Mouse (Mus musculus) c-Kit-positive CD71-positive TER-119-negative erythroid progenitor cells, embryonic 14.5 days (primary cell): ENCODE data around the gene Pnpo.

Source experiments
- DNase-seq: peaks from one replicate; pipeline ENCODE4 v3.0.0-alpha.2; 2013; ENCODE audit warnings: low read depth

Pnpo gene

GRCm38 (mm10) chr11:96943746-96944304, at the start of gene Pnpo:
Gene Pnpo (minus strand): TSS chr11:96943986.
- DNase-seq, result peak; percentile 97

DNA sequence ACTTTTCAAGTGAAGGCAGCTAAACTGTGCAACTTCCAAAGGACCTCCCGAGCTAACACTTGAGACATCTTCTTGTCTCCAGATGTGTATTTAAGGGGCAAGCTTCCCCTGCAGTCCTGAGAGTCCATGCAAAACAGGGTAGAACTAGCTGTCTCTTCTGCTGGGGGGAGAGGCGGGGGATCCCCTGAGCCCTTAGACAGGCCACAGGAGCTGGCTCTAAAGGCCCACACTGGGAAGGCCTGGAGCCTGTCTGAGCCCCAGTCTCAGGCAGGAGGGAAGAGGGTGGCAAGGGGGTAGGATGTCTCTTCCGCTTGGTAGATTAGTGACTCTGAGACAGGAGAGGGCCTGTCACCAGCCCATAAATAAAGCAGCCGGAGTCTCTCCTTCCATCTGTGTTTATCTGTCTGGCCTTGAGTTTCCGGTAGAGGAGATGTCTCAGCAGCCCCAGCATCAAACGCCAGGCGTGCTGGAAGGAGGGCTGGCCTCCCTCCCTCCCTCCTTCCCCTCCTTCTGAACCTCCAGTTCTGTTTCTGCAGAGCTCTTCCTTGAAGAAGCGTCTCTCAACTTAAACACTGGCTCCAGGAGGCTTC, 49.0 kb upstream of the Pnpo start:
- no peak for DNase-seq

DNA sequence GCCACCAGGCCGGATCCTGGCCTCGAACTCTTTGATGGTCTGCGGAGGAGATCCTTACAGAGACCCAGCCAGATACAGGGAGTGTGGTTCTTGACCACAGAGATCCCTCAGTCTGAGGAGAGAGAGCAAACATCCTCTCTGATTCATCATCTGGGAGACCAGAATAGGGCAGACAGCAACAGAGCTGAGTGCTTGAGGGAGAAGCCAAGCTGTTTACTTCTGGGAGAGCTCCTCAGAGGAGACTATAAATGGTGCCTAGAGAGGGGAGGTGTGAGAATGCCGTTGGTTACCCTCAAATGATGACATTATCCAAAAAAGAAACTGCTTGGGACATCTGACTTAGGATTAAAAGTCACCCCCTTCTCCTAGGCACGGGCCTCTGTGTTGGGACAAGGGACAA, 47.7 kb upstream of the Pnpo start:
- no peak for DNase-seq

DNA sequence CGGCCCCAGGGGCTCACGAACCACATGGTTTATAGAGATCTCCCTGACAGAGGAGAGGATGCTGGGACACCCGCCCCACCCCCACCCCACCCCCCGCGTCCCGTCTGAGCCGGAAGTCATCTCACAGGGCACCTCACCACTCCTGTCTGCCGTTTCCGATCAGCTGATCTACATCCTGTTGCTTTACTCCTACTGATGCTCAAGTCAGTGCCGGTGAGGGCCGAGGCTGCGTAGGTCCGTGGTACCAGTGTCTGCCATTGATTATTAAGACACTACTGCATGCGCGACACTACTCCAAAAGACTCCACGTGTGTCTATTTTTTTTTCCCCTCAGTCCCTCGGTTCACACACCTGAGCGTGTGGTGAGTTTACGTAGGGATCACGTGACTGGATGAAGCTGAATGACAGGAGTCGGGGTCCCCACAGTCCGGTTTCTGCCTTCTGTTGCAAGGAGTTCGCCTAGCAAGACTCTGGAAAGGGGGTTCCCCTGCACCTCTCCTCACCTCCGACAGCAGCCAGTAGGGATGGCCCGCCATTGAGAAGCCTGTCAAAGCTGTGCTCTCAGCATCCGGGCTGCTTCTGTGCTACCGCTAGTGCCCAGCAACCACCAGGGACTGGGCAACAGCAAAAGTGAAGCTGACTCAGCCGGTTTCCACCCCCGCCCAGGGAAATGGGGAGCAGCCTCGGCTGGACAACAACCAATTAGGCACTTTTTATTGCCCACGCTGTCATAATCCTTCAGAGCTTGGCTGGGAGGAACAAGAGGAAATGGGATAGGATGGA, 44.3 kb upstream of the Pnpo start:
- no peak for DNase-seq

GRCm38 (mm10) chr11:96986463-96986862, 42.7 kb upstream of the Pnpo start:
- no peak for DNase-seq

GRCm38 (mm10) chr11:96984903-96985302, 41.1 kb upstream of the Pnpo start:
- no peak for DNase-seq

DNA sequence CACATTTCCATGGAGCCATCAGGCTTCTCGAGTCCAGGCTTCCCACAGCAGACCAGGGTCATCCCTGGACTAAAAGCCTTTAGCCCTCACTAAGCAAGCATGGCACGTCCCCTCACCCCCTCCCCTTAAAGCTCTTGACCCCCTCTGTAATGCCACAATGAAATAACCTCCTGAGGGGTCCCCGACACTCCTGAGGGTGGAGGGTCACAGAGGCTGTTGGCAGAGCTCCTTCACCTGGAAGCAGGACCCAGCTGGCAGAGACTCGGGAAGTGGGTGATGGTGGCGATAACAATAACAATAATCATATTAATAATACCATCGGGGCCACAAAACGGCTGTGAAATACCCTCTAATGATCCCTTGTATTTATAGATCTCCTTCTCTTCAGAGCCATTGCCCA, 39.1 kb upstream of the Pnpo start, which contains the start of gene Sp2:
Gene Sp2, minus strand, starts transcription at position 101 of the 400 bp plus-strand sequence.
- DNase-seq, result no peak

GRCm38 (mm10) chr11:96982355-96982754, 38.6 kb upstream of the Pnpo start:
- no peak for DNase-seq

DNA sequence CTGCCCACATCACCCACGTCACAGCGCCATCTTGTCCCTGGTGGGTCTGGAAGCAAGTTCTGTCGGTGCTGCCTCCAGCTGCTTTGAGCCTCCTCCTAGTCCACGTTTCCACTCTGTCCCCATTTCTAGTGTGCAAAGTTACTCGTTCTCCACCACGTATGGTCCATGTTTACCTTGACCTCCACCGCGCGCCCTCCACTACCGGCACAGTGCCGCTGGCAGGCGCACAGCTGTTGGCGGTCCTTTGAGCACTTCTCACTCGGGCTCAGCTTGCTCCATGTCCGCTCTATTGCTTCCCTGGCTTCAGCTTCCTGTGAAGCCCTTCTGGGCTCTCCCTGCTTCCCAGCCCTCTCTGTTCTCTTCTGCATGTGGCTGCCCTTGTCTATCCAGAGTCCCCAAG, 37.7 kb upstream of the Pnpo start:
- no peak for DNase-seq

GRCm38 (mm10) chr11:96980021-96980420, 36.2 kb upstream of the Pnpo start:
- DNase-seq, result no peak

DNA sequence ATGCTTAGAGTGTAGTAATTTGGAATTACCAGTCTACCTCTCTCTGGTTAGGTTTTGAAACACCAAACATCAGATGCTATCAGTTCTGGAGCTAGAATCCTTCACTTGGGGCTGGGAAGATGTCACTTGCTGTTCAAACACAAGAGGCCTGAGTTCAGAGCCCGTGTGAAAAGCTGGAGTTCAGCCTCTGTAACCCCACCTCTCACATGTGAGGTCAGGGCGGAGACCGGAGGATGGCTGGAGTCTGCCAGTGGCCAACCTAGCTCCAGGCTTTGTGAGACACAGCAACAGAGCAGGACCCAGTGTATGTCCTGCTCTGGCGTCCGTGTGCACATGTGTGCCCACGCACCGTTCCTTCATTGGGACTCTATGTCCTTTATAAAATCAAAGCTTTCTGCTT, 35.5 kb upstream of the Pnpo start:
- no peak for DNase-seq

DNA sequence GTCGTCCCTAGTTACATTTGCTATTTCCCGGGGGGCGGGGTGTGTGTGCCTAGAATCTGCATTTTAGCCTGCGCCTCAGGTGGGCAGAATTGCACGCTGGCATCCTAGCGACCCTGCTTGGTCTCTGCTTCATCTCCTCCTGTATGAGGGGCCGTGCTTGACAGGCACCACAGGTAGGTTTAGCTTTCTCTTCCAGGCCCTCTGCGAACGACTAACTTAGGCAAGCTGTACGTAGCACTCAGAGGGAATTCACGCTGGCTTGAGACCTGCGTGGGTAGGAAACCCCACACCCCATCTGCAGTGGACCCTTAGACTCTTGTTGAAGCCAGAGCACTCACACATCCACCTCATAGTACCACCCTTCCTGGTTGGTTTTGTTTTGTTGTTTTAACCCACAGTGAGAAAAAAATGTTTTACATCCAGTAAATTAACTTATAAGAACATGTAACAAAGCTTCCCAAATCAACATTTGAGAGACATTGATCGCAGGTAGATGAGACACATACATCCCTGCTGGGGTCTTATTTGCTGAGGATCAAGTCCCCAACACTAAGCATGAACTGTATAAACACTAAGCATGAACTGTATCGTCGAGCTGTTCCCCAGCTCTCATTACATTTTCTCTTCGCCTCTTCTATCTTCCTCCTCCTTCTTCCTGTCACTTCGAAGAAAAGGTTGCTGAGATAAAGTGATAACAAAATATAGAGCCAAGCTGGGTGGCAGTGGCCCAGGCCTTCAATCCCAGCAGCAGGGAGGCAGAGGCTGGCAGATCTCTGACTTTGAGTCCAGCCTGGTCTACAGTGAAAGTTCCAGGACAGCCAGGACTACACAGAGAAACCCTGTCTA, 34.8 kb upstream of the Pnpo start:
- no peak for DNase-seq

- peak; percentile 99 for DNase-seq
Measured at GRCm38 (mm10) chr11:96977606-96978400, 34.0 kb upstream of the Pnpo start.

- DNase-seq, result peak; percentile 70
Measured at GRCm38 (mm10) chr11:96976911-96977591, 33.3 kb upstream of the Pnpo start.

GRCm38 (mm10) chr11:96976379-96976687, 32.5 kb upstream of the Pnpo start:
- DNase-seq, result no peak

GRCm38 (mm10) chr11:96975511-96976378, 32.0 kb upstream of the Pnpo start:
- DNase-seq, result no peak

- DNase-seq, result no peak
Measured at GRCm38 (mm10) chr11:96974813-96975212, 31.0 kb upstream of the Pnpo start.

DNA sequence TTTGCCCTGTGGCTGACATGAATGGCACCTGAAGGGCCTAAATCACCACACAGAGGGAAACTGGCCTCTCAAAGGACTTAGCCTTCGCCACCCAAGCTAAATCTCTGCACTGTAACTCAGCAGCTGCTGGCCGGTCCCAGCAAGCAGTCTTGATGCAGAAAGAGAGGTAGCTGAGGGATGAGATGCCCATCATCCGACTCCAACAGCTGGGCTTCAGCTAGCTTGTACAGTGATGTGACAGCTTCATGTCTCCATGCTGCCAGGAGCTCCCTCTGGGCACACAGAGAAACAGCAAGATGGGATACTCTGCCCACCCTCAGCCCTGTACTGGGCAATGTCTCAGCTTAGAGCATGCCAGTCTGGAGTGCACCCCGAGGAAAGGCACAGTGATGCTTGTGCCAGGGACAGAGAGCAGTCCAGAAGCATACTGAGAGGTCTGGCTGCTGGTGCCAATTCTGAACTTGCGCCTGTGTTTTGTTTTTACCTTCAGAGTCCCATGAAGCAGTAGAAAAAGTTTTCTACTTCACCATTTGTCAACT, 29.7 kb upstream of the Pnpo start:
- no peak for DNase-seq

DNA sequence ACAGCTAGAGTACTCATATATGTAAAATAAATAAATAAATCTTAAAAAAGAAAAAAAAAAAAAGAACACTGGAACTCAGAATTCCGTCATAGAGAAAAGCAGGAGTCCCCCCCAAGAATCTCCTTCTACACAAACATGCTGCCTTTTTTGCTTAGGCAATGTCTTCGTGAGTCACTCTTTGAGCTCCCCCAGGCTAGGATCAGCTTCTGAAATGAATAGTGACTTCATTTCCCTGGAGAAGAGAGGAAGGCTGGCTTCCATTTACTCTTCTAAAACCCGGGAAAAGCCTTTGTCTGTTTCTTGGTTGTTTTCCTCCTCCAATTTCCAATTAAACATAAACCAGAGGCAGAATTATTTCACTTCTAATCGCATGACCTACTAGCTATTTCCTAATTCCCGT, 29.1 kb upstream of the Pnpo start:
- no peak for DNase-seq

DNA sequence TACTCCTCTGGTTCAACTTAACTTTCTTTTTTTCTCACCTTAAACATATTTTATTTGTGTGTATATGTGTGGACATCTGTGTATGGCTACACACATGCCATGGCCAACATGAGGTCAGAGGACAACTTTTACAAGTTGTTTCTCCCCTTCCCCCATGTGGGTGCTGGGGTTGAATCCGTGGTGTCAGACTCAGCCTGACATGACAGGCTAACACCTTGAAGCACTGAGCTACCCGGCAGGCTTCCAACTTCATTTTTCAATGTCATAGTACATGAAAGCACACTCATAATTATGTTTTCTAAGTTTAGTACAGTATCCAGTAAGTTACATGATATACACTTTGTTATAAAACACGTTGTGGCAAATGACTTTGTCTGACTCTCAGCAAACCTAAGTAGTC, 26.6 kb upstream of the Pnpo start:
- no peak for DNase-seq
